Mouse (Mus musculus) adipocyte (in vitro differentiated cells): Measurements from ENCODE around the gene Fam20a.

Experiments
- DNase-seq: peaks from one replicate; pipeline ENCODE4 v3.0.0-alpha.2; 2016; ENCODE audit warnings: low spot score

The Fam20a gene

GRCm38 (mm10) chr11:109716981-109717380 is 5.1 kb downstream of the Fam20a start:
- no peak for DNase-seq

- no peak for DNase-seq
Measured at GRCm38 (mm10) chr11:109715311-109715781, 6.7 kb downstream of the Fam20a start.

GRCm38 (mm10) chr11:109714341-109715247 is 7.5 kb downstream of the Fam20a start:
- no peak for DNase-seq

- DNase-seq = no peak
Measured at GRCm38 (mm10) chr11:109709501-109709900, 12.6 kb downstream of the Fam20a start.

- no peak for DNase-seq
Measured at GRCm38 (mm10) chr11:109708786-109709185, 13.3 kb downstream of the Fam20a start.

- DNase-seq = no peak
Measured at GRCm38 (mm10) chr11:109707442-109707841, 14.6 kb downstream of the Fam20a start.

- no peak for DNase-seq
Measured at GRCm38 (mm10) chr11:109706586-109706985, 15.5 kb downstream of the Fam20a start.

GRCm38 (mm10) chr11:109706055-109706412 is 16.0 kb downstream of the Fam20a start:
- no peak for DNase-seq

GRCm38 (mm10) chr11:109705336-109706054 is 16.6 kb downstream of the Fam20a start:
- DNase-seq = no peak

GRCm38 (mm10) chr11:109704311-109705205 is 17.5 kb downstream of the Fam20a start:
- DNase-seq = no peak

- no peak for DNase-seq
Measured at GRCm38 (mm10) chr11:109703845-109704244, 18.2 kb downstream of the Fam20a start.

GRCm38 (mm10) chr11:109702031-109702815 is 19.9 kb downstream of the Fam20a start:
- peak; percentile 35 for DNase-seq

GRCm38 (mm10) chr11:109700761-109701160 is 21.3 kb downstream of the Fam20a start:
- peak; percentile 67 for DNase-seq

- DNase-seq = no peak
Measured at GRCm38 (mm10) chr11:109699784-109700183, 22.3 kb downstream of the Fam20a start.

GRCm38 (mm10) chr11:109698740-109699139 is 23.3 kb downstream of the Fam20a start:
- no peak for DNase-seq

GRCm38 (mm10) chr11:109697089-109697643 is 24.9 kb downstream of the Fam20a start:
- no peak for DNase-seq

GRCm38 (mm10) chr11:109696519-109696918 is 25.6 kb downstream of the Fam20a start:
- no peak for DNase-seq

- peak; percentile 82 for DNase-seq
Measured at GRCm38 (mm10) chr11:109692737-109693136, 29.3 kb downstream of the Fam20a start.

- DNase-seq = no peak
Measured at GRCm38 (mm10) chr11:109689539-109689938, 32.5 kb downstream of the Fam20a start.

GRCm38 (mm10) chr11:109682221-109682620 is 39.9 kb downstream of the Fam20a start:
- DNase-seq = no peak

GRCm38 (mm10) chr11:109681556-109681955 is 40.5 kb downstream of the Fam20a start:
- DNase-seq = no peak
